Mouse (Mus musculus): ENCODE results near the gene Nlrp5.
"Not testable (repeated sequence)": the region's sequence is repeated elsewhere in the genome, so short reads cannot be mapped to it uniquely, and the experiment has no call there.

Nlrp5 gene

GRCm38 (mm10) chr7:23385589-23385988 is at the start of gene Nlrp5:
Gene Nlrp5 (plus strand): TSS chr7:23385889.
- DNase-seq = no peak

DNA sequence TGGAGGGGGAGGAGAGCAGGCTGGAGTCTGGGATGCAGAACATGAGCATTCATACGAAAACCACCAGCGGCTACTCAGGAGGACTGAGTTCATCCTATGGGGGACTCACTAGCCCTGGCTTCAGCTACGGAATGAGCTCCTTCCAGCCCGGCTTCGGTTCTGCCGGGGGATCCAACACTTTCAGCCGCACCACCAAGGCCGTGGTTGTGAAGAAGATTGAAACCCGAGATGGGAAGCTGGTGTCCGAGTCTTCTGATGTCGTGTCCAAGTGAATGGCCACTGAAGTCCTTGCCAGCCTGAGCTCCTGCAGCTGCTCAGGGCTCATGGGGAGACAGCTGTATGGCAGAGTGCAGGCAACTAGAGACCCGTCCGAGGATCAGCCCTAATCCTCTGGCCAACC is 27.4 kb upstream of the Nlrp5 start:
- not testable (repeated sequence) for DNase-seq

DNA sequence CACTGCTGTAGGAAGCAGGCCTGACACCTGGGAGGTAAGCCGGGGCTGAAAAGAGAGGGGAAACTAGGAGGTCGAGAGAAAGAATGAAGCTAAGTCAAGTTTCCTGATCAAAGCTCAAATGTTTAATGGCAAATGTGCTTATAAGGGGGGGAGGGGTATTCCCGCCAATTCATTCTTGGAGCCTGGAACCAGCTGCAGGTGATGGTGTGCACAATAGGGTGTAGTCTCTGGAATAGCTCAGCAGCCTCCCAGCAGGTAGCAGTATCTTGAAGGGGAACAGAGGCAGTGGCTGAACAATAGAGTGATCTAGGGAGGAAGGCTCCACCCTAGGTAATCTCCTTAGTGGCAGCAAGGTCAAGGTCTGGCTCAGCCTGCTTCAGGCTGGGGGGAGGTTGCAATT is 84.5 kb downstream of the Nlrp5 start:
- not testable (repeated sequence) for DNase-seq

DNA sequence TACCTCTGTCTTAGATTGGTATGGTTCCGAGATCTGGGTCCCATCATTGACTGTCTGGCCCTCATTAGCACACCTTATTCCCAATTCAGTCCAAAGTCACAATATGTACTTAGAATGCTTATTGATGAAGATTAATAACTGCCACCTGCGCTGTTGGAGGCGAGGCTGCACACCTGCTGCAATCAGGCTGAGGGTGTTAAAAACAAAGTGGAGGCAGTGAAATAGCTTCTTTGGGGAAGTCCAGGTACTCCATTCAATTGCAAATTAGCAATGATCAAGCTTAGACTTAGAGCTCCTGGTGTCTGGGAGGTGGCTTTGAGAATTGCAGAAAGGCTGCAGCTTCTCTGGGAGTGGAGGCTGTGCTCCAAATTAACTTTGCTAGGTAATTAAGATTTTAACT is 85.1 kb downstream of the Nlrp5 start:
- DNase-seq = not testable (repeated sequence)

- not testable (repeated sequence) for DNase-seq
These were observed 87.2 kb downstream of the Nlrp5 start for GRCm38 (mm10) chr7:23472886-23473285.
